Mouse (Mus musculus) stomach, embryonic 15.5 days (tissue): Measurements from ENCODE around the gene Hist2h2aa2. TPM values are rescaled to one million over a fixed set of nuclear protein-coding genes. Genes with fewer than 3 reads are reported as not detected.
"Not testable (repeated sequence)": the region's sequence is repeated elsewhere in the genome, so short reads cannot be mapped to it uniquely, and the experiment has no call there.

Experiments
- ATAC-seq: fragments of 200-750 bp; cut with Nextera tagmentation; 2 replicates; pipeline ENCODE4 v1.8.0; 2017; ENCODE audit warnings: low read depth, moderate number of reproducible peaks, moderate TSS enrichment; ENCODE audit not compliant: insufficient read depth, low FRiP score
- H3K27ac ChIP-seq: fragments of 300-500 bp; sonication (generic); 2 replicates; pipeline ENCODE4 v1.5.1; 2015; ENCODE audit warnings: mild to moderate bottlenecking, inconsistent platforms
- H3K27me3 ChIP-seq: fragments of 300-500 bp; sonication (generic); replicated peaks from 2 replicates; pipeline ENCODE4 v1.6.1; 2015; ENCODE audit warnings: inconsistent platforms
- H3K36me3 ChIP-seq: fragments of 300-500 bp; sonication (generic); 2 replicates; pipeline ENCODE4 v1.6.1; 2015; ENCODE audit warnings: inconsistent platforms
- H3K4me1 ChIP-seq: fragments of 300-500 bp; sonication (generic); 2 replicates; pipeline ENCODE4 v1.6.1; 2015; ENCODE audit warnings: inconsistent platforms
- H3K4me2 ChIP-seq: fragments of 300-500 bp; sonication (generic); 2 replicates; pipeline ENCODE4 v1.6.1; 2015; ENCODE audit warnings: mild to moderate bottlenecking, inconsistent platforms
- H3K4me3 ChIP-seq: fragments of 300-500 bp; sonication (generic); replicated peaks from 2 replicates; pipeline ENCODE4 v1.5.1; 2015; ENCODE audit warnings: inconsistent platforms
- H3K9ac ChIP-seq: fragments of 300-500 bp; sonication (generic); 2 replicates; pipeline ENCODE4 v1.6.1; 2015; ENCODE audit warnings: inconsistent platforms
- H3K9me3 ChIP-seq: fragments of 300-500 bp; sonication (generic); 2 replicates; pipeline ENCODE4 v1.6.1; 2016; ENCODE audit warnings: inconsistent platforms
- WGBS: fragments of 180-500 bp; shearing (Covaris S2); methylation state at CpG from one replicate; pipeline ENCODE4 v1.1.7; 2015; 5-methylcytosine and 5-hydroxymethylcytosine counted together
- polyA plus RNA-seq: library from polyadenylated mRNA; unstranded; fragments of >200 nt; fragmentation: Nextera tagmentation; extraction: Ambion mirVana; gene quantifications from 2 replicates; pipeline ENCODE4 v1.2.1, GENCODE M21; 2015

Gene Hist2h2aa2
- polyA plus RNA-seq, 1 experiment from 2014 or later: 70.5 TPM

- Histone ChIP-seq H3K27ac (peak overlapping the region; percentile 49; the same call in 1 of the 2 replicates), H3K4me1 (peaks cover 6% of the 10 kb centered on the region; the same call in 1 of the 2 replicates), H3K9ac (no peak overlapping the region), H3K27me3 (no peaks in the 10 kb centered on the region), H3K9me3 (no peaks in the 10 kb centered on the region), H3K4me3 (no peak overlapping the region), H3K36me3 (no peaks in the 10 kb centered on the region), H3K4me2 (no peak overlapping the region)
- WGBS: 52% methylated on average over 5 of the region's 5 CpGs
- no peak for ATAC-seq
Measured at GRCm38 (mm10) chr3:96255926-96256593, 16.0 kb upstream of the Hist2h2aa2 start.

GRCm38 (mm10) chr3:96254683-96255355, 14.7 kb upstream of the Hist2h2aa2 start:
- no peak overlapping the region for H3K9ac ChIP-seq
- no peaks in the 10 kb centered on the region for H3K27me3 ChIP-seq
- no peaks in the 10 kb centered on the region for H3K9me3 ChIP-seq
- H3K27ac ChIP-seq: no peak overlapping the region
- H3K4me1 ChIP-seq: peaks cover 10% of the 10 kb centered on the region; the same call in 1 of the 2 replicates
- ATAC-seq: peak; percentile 71; the same call in 1 of the 2 replicates
- H3K36me3 ChIP-seq: no peaks in the 10 kb centered on the region
- H3K4me2 ChIP-seq: no peak overlapping the region
- H3K4me3 ChIP-seq: no peak overlapping the region
- 36% methylated on average over 10 of the region's 10 CpGs for WGBS

- Histone ChIP-seq H3K4me2 (no peak overlapping the region), H3K9ac (no peak overlapping the region), H3K27ac (no peak overlapping the region), H3K4me3 (no peak overlapping the region), H3K27me3 (no peaks in the 10 kb centered on the region), H3K9me3 (no peaks in the 10 kb centered on the region), H3K4me1 (peaks cover 14% of the 10 kb centered on the region; the same call in 1 of the 2 replicates), H3K36me3 (no peaks in the 10 kb centered on the region)
- ATAC-seq: no peak
- 88% methylated on average over 3 of the region's 3 CpGs for WGBS
Measured at GRCm38 (mm10) chr3:96251787-96252186, 11.7 kb upstream of the Hist2h2aa2 start.

- WGBS: 68% methylated on average over 3 of the region's 3 CpGs
- Histone ChIP-seq H3K9me3 (no peaks in the 10 kb centered on the region), H3K9ac (no peak overlapping the region), H3K36me3 (no peaks in the 10 kb centered on the region), H3K4me3 (no peak overlapping the region), H3K4me1 (peaks cover 9% of the 10 kb centered on the region; the same call in 1 of the 2 replicates), H3K27me3 (no peaks in the 10 kb centered on the region), H3K4me2 (no peak overlapping the region), H3K27ac (no peak overlapping the region)
- no peak for ATAC-seq
Measured at GRCm38 (mm10) chr3:96250890-96251289, 10.8 kb upstream of the Hist2h2aa2 start.

DNA sequence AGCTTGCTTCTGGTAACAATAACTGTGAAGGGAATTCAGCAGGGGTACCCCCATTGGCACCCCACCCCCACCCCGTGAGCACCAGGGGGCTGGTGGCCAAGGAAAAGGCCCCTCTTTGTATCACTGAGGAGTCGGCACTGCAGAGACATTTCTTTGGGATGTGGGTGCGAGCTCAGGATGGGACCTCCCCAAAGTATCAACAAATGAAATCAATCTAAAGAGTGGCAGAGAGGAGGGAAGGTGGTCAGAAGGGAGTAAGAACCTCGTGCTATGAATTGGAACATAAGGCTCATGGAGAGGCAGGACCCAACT, 8.9 kb upstream of the Hist2h2aa2 start:
- Histone ChIP-seq H3K4me1 (peaks cover 14% of the 10 kb centered on the region; the same call in 1 of the 2 replicates), H3K4me2 (peak overlapping the region; percentile 51; the same call in 1 of the 2 replicates), H3K36me3 (no peaks in the 10 kb centered on the region), H3K27me3 (no peaks in the 10 kb centered on the region), H3K9me3 (no peaks in the 10 kb centered on the region), H3K27ac (no peak overlapping the region), H3K4me3 (no peak overlapping the region; the same call in 1 of the 2 replicates), H3K9ac (no peak overlapping the region)
- no peak for ATAC-seq
- WGBS: 38% methylated on average over 4 of the region's 4 CpGs

GRCm38 (mm10) chr3:96248141-96249033, 8.3 kb upstream of the Hist2h2aa2 start:
- Histone ChIP-seq H3K9ac (no peak overlapping the region; the same call in 1 of the 2 replicates), H3K4me3 (peak overlapping the region; percentile 44), H3K4me1 (peaks cover 18% of the 10 kb centered on the region; the same call in 1 of the 2 replicates), H3K9me3 (no peaks in the 10 kb centered on the region), H3K27ac (peak overlapping the region; percentile 5; the same call in 1 of the 2 replicates), H3K4me2 (peak overlapping the region; percentile 51), H3K36me3 (no peaks in the 10 kb centered on the region), H3K27me3 (no peaks in the 10 kb centered on the region)
- ATAC-seq: no peak
- 34% methylated on average over 6 of the region's 6 CpGs for whole genome bisulfite sequencing

GRCm38 (mm10) chr3:96247356-96248140, 7.5 kb upstream of the Hist2h2aa2 start:
- H3K4me1 ChIP-seq: peaks cover 22% of the 10 kb centered on the region; the same call in 1 of the 2 replicates
- H3K36me3 ChIP-seq: no peaks in the 10 kb centered on the region
- peak overlapping the region; percentile 51 for H3K4me2 ChIP-seq
- peak overlapping the region; percentile 39; the same call in 1 of the 2 replicates for H3K9ac ChIP-seq
- peak overlapping the region; percentile 72; the same call in 1 of the 2 replicates for H3K27ac ChIP-seq
- ATAC-seq: no peak
- no peaks in the 10 kb centered on the region for H3K9me3 ChIP-seq
- H3K4me3 ChIP-seq: peak overlapping the region; percentile 44
- H3K27me3 ChIP-seq: no peaks in the 10 kb centered on the region
- WGBS: 3% methylated on average over 11 of the region's 11 CpGs

DNA sequence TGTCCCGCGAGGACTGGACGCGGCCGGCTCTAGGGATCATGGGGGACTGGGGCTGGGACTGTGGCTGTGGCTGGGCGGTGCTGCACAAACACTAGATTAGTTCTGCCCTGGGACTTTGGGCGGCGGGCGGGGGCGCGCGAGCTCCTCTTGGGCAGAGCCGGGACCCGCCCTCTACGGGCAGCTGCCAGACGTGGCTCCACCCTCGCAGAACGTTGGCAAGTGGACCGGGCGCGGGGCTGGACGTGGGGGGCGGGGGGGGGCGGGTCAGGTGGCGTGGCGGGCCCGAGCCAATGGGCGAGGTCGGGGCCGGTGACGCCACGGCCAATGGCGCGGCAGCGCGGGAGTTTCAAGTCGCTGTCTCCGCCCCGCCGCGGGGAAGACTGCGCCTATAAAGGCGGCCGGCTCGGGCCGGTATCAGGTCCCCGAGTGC, 6.4 kb upstream of the Hist2h2aa2 start, which contains the start of gene Hist2h3c1:
TSS of gene Hist2h3c1 (plus strand) at position 259 of the 430 bp plus-strand sequence.
- peak within 1 kb of the TSS; percentile 44 for H3K4me3 ChIP-seq
- H3K9ac ChIP-seq: peak within 1 kb of the TSS; percentile 39; the same call in 1 of the 2 replicates
- ATAC-seq: peak; percentile 91
- no CpG with 5 or more reads among the region's 47 CpGs for WGBS
- H3K27ac ChIP-seq: peak within 1 kb of the TSS; percentile 73; the same call in 1 of the 2 replicates
- peaks cover 22% of the 10 kb centered on the region; the same call in 1 of the 2 replicates for H3K4me1 ChIP-seq
- not testable (repeated sequence) for H3K9me3 ChIP-seq, H3K27me3 ChIP-seq, H3K36me3 ChIP-seq
- H3K4me2 ChIP-seq: peak within 1 kb of the TSS; percentile 51

DNA sequence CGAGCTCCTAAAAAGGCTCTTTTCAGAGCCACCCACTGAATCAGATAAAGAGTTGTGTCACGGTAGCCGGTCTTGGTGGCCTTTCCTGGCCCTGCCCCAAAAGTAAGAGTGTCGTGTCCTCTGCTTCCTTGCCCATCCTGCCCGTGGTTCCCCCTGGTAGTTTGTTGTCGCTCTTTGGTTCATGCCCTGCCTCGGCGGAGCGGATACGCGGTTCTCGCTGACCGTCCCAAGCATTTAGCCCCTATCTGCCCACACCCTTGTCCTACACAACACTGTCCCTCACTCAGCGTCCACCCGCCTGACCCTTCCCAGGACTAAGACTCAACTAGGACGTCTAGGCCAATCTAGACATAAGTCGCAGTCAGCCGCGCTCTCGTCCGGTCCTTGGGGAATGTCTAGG, 5.9 kb upstream of the Hist2h2aa2 start:
- not testable (repeated sequence) for H3K27me3 ChIP-seq, H3K9ac ChIP-seq, ATAC-seq, H3K4me2 ChIP-seq, H3K9me3 ChIP-seq, H3K36me3 ChIP-seq
- WGBS: 0% methylated on average over 12 of the region's 21 CpGs
- H3K4me3 ChIP-seq: peak overlapping the region; percentile 35; the same call in 1 of the 2 replicates
- peak overlapping the region; percentile 73; the same call in 1 of the 2 replicates for H3K27ac ChIP-seq
- H3K4me1 ChIP-seq: peaks cover 20% of the 10 kb centered on the region; the same call in 1 of the 2 replicates

DNA sequence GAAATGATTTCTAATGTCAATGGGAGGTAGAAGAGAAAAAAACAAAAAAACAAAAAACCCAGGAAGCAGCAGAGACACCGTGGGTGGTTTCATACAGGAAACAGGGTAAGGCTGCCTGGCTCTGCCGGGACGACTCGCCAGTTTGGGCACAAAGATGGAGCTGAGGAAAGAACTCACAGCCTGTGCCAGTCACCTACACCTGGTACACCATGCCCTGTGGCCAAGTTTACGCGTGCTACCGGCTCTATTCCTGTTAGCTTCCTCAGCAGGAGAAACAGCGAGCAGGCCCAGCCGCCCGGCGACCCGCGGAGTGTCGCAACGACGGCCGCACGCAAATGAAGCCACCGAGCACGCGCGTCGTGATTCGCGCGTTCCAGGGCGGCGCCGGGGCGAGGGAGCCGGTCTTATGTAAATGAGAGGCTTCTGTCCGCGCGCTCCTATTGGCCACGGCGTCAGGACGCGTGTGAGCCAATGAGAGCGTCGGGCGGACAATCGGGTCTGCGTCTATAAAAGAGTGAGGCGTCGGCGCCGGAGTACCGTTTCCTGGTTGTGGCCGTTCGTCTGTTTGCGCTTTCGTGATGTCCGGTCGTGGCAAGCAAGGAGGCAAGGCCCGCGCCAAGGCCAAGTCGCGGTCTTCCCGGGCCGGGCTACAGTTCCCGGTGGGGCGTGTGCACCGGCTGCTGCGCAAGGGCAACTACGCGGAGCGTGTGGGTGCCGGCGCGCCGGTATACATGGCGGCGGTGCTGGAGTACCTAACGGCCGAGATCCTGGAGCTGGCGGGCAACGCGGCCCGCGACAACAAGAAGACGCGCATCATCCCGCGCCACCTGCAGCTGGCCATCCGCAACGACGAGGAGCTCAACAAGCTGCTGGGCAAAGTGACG, 5.2 kb upstream of the Hist2h2aa2 start, which contains the start of gene Hist2h2aa1:
TSS of gene Hist2h2aa1 (plus strand) at position 495 of the 884 bp plus-strand sequence.
- Histone ChIP-seq H3K4me1 (peaks cover 17% of the 10 kb centered on the region; the same call in 1 of the 2 replicates), H3K27ac (peak within 1 kb of the TSS; percentile 99), H3K4me3 (peak within 1 kb of the TSS; percentile 52), H3K4me2 (peak within 1 kb of the TSS; percentile 57)
- H3K36me3 ChIP-seq, H3K27me3 ChIP-seq, H3K9ac ChIP-seq, H3K9me3 ChIP-seq: not testable (repeated sequence)
- ATAC-seq: peak; percentile 87
- WGBS: 0% methylated on average over 35 of the region's 88 CpGs
